ENCODE assay signal across 8 mouse cellular contexts in genomic region chr11:102438212-102439092, GRCm38 (mm10). TPM values are rescaled to one million over a fixed set of nuclear protein-coding genes. Genes with fewer than 3 reads are reported as not detected.
DNase-seq lines count a peak whose midpoint lies in the region; ATAC-seq and TF ChIP-seq lines count a peak whose summit lies in the region.

No protein-coding gene starts in this region.

- ATAC-seq in forebrain, embryonic 13.5 days: peak; percentile 30
- ATAC-seq in hematopoietic stem cell, adult 5-6 weeks (replicated peaks in 1 of 2; ENCODE audit: insufficient read depth in 1 of 2, low FRiP score in 2 of 2, low TSS enrichment in 1 of 2, low read depth in 1 of 2, poor library complexity in 2 of 2, severe bottlenecking in 2 of 2): peak; percentile 24 to 57; a peak in 2 of 4 replicates

- H3K4me3 ChIP-seq in MEL (ENCODE audit: control insufficient read depth in 1 of 2, insufficient read depth in 1 of 2, low read depth in 2 of 2, low read length in 2 of 2): no peak overlapping the region
- H3K4me3 ChIP-seq in brown adipose tissue, adult 24 weeks (ENCODE audit: insufficient read depth, low read depth, low read length): peak overlapping the region; percentile 53
- H3K4me3 ChIP-seq in forebrain, embryonic 13.5 days: peak overlapping the region; percentile 37

- H3K27me3 ChIP-seq in MEL (ENCODE audit: control insufficient read depth in 1 of 2, insufficient read depth in 2 of 2, low read length in 2 of 2): no peaks in the 10 kb centered on the region
- peaks cover 12% of the 10 kb centered on the region; the same call in 1 of the 2 replicates for H3K27me3 ChIP-seq in forebrain, embryonic 13.5 days

- DNase-seq in MEL (ENCODE audit: low read depth, low spot score) (no peak), adipocyte (ENCODE audit: low spot score) (no peak)
- peak; percentile 77 to 80 for DNase-seq in layer of hippocampus, postnatal 36 days
- peak; percentile 69 for DNase-seq in lung, postnatal 25 days (ENCODE audit: low spot score)
- DNase-seq in right cerebral cortex, postnatal 10 days (ENCODE audit: low spot score in 2 of 2): peak; percentile 91

- TF ChIP-seq POLR2A in MEL (IDR thresholded peaks at IDR 0.05; ENCODE audit: control insufficient read depth in 1 of 2, insufficient read depth in 1 of 2, low read depth in 1 of 2, low read length in 2 of 2, poor library complexity in 1 of 2): 0 out of 4 replicates have a peak, but pooled peaks of 1 of the 2 experiments have one; percentile 15

- H3K4me2 ChIP-seq in forebrain, embryonic 13.5 days: peak overlapping the region; percentile 67

- TF ChIP-seq RAD21 in MEL (IDR thresholded peaks at IDR 0.05; ENCODE audit: low read depth, low read length): no peak

- no peak overlapping the region for H3K27ac ChIP-seq in MEL (ENCODE audit: control insufficient read depth, low read depth, low read length)
- H3K27ac ChIP-seq in brown adipose tissue, adult 24 weeks (replicated peaks; ENCODE audit: low read depth, low read length): no peak overlapping the region
- peak overlapping the region; percentile 70 for H3K27ac ChIP-seq in forebrain, embryonic 13.5 days

- no peak for TF ChIP-seq EP300 in MEL (IDR thresholded peaks at IDR 0.05; ENCODE audit: low read depth in 1 of 2, low read length in 2 of 2)

- H3K4me1 ChIP-seq in MEL (ENCODE audit: control insufficient read depth in 1 of 2, insufficient read depth in 2 of 2, low read length in 2 of 2): no peaks in the 10 kb centered on the region
- H3K4me1 ChIP-seq in brown adipose tissue, adult 24 weeks (ENCODE audit: control insufficient read depth, insufficient read depth, insufficient read length, low read length): peaks cover 4% of the 10 kb centered on the region; the same call in 1 of the 2 replicates
- H3K4me1 ChIP-seq in forebrain, embryonic 13.5 days: peaks cover 40% of the 10 kb centered on the region

- H3K9ac ChIP-seq in MEL (ENCODE audit: control insufficient read depth, low read depth, low read length, poor library complexity, severe bottlenecking): no peak overlapping the region
- peak overlapping the region; percentile 68 for H3K9ac ChIP-seq in forebrain, embryonic 13.5 days

- no peaks in the 10 kb centered on the region for H3K79me2 ChIP-seq in MEL (ENCODE audit: control insufficient read depth, insufficient read depth, low read length, poor library complexity)

- H3K36me3 ChIP-seq in MEL (ENCODE audit: control insufficient read depth in 1 of 2, insufficient read depth in 2 of 2, low read length in 2 of 2): no peaks in the 10 kb centered on the region; a peak in 1 of 4 replicates
- H3K36me3 ChIP-seq in forebrain, embryonic 13.5 days (ENCODE audit: poor library complexity, severe bottlenecking): peaks cover 86% of the 10 kb centered on the region

- peak in 2 of 3 experiments; percentile 5 to 29; a peak in 2 of 6 replicates for TF ChIP-seq CTCF in MEL (IDR thresholded peaks at IDR 0.05 in 2 of 3, conservative IDR thresholded peaks at IDR 0.05 in 1 of 3; ENCODE audit: control insufficient read depth in 1 of 3, insufficient read depth in 1 of 3, low read depth in 2 of 3, low read length in 3 of 3, poor library complexity in 1 of 3, severe bottlenecking in 1 of 3)

- WGBS in forebrain, embryonic 13.5 days: 8% methylated on average over 72 of the region's 77 CpGs

- H3K9me3 ChIP-seq in MEL (replicated peaks; ENCODE audit: insufficient read depth, low read length): no peaks in the 10 kb centered on the region
- no peaks in the 10 kb centered on the region for H3K9me3 ChIP-seq in forebrain, embryonic 13.5 days (replicated peaks)

TF ChIP-seq in MEL, 35 proteins besides CTCF, POLR2A, EP300 and RAD21:
- no peak for TF ChIP-seq USF1 (IDR thresholded peaks at IDR 0.05; ENCODE audit: low read depth, low read length)
- TF ChIP-seq E2F4 (IDR thresholded peaks at IDR 0.05; ENCODE audit: borderline replicate concordance, low read depth, low read length): no peak
TF ChIP-seq in MEL: peak in this region for 0.

RNA-seq across cellular contexts. Expression of gene Grn, which starts 8.3 kb away (rescaled TPM):
- 14.5 and 14.7 TPM in 2 replicates for total RNA-seq in MEL (2012; rRNA removed)
- polyA plus RNA-seq in MEL (2012; ENCODE audit: insufficient read depth in 1 of 2, insufficient read length in 2 of 2, low read depth in 1 of 2, low replicate concordance in 2 of 2, missing spikeins in 1 of 2): 10 to 100 TPM in 1 of 2 experiments, not detected in 1; 42.1 TPM
- polyA plus RNA-seq in brown adipose tissue, adult 24 weeks (2012; ENCODE audit: insufficient read depth, insufficient read length, missing spikeins): 57.5 and 78.8 TPM in 2 replicates
- polyA plus RNA-seq in forebrain, embryonic 13.5 days (2015; fragmentation: Nextera tagmentation; extraction: Ambion mirVana): 49.5 and 53.9 TPM in 2 replicates
- total RNA-seq in hematopoietic stem cell, adult 5-6 weeks (2017): 28.1 and 35.6 TPM in 2 replicates
- 10 to 100 TPM; 60.3 to 68.3 TPM for total RNA-seq in layer of hippocampus, postnatal 36 days (2021)

RNA-seq across cellular contexts. Expression of gene Fam171a2, which starts 9.0 kb away (rescaled TPM):
- total RNA-seq in MEL (2012; rRNA removed): 1.8 and 2.0 TPM in 2 replicates
- polyA plus RNA-seq in MEL (2012; ENCODE audit: insufficient read depth in 1 of 2, insufficient read length in 2 of 2, low read depth in 1 of 2, low replicate concordance in 2 of 2, missing spikeins in 1 of 2): 1 to 10 TPM in 1 of 2 experiments, not detected in 1; 8.8 TPM
- polyA plus RNA-seq in brown adipose tissue, adult 24 weeks (2012; ENCODE audit: insufficient read depth, insufficient read length, missing spikeins): 0.63 and 1.0 TPM in 2 replicates
- 8.5 and 9.3 TPM in 2 replicates for polyA plus RNA-seq in forebrain, embryonic 13.5 days (2015; fragmentation: Nextera tagmentation; extraction: Ambion mirVana)
- total RNA-seq in hematopoietic stem cell, adult 5-6 weeks (2017): 8.1 and 13.5 TPM in 2 replicates
- total RNA-seq in layer of hippocampus, postnatal 36 days (2021): 100 to 1,000 TPM in 1 of 2 experiments, 10 to 100 TPM in 1; 97.3 to 111 TPM

RNA-seq across cellular contexts. Expression of gene Slc25a39, which starts 30.7 kb away (rescaled TPM):
- total RNA-seq in MEL (2012; rRNA removed): 174 and 183 TPM in 2 replicates
- 100 to 1,000 TPM in 1 of 2 experiments, not detected in 1; 325 TPM for polyA plus RNA-seq in MEL (2012; ENCODE audit: insufficient read depth in 1 of 2, insufficient read length in 2 of 2, low read depth in 1 of 2, low replicate concordance in 2 of 2, missing spikeins in 1 of 2)
- polyA plus RNA-seq in brown adipose tissue, adult 24 weeks (2012; ENCODE audit: insufficient read depth, insufficient read length, missing spikeins): 397 and 609 TPM in 2 replicates
- polyA plus RNA-seq in forebrain, embryonic 13.5 days (2015; fragmentation: Nextera tagmentation; extraction: Ambion mirVana): 157 and 159 TPM in 2 replicates
- 24.3 and 28.5 TPM in 2 replicates for total RNA-seq in hematopoietic stem cell, adult 5-6 weeks (2017)
- total RNA-seq in layer of hippocampus, postnatal 36 days (2021): 10 to 100 TPM; 61.9 to 64.0 TPM

RNA-seq across cellular contexts. Expression of gene Itga2b, which starts 31.5 kb away (rescaled TPM):
- 8.3 and 10.7 TPM in 2 replicates for total RNA-seq in MEL (2012; rRNA removed)
- 10 to 100 TPM in 1 of 2 experiments, not detected in 1; 55.7 TPM for polyA plus RNA-seq in MEL (2012; ENCODE audit: insufficient read depth in 1 of 2, insufficient read length in 2 of 2, low read depth in 1 of 2, low replicate concordance in 2 of 2, missing spikeins in 1 of 2)
- polyA plus RNA-seq in brown adipose tissue, adult 24 weeks (2012; ENCODE audit: insufficient read depth, insufficient read length, missing spikeins): 1.4 and 2.0 TPM in 2 replicates
- polyA plus RNA-seq in forebrain, embryonic 13.5 days (2015; fragmentation: Nextera tagmentation; extraction: Ambion mirVana): 2.9 and 3.8 TPM in 2 replicates
- total RNA-seq in hematopoietic stem cell, adult 5-6 weeks (2017): 39.8 and 44.3 TPM in 2 replicates
- 1 to 10 TPM; 1.3 to 3.8 TPM for total RNA-seq in layer of hippocampus, postnatal 36 days (2021)

RNA-seq across cellular contexts. Expression of gene Rundc3a, which starts 45.2 kb away (rescaled TPM):
- total RNA-seq in MEL (2012; rRNA removed): 0.39 and 0.42 TPM in 2 replicates
- polyA plus RNA-seq in MEL (2012; ENCODE audit: insufficient read depth in 1 of 2, insufficient read length in 2 of 2, low read depth in 1 of 2, low replicate concordance in 2 of 2, missing spikeins in 1 of 2): 1 to 10 TPM in 1 of 2 experiments, not detected in 1; 2.1 TPM
- not detected in 2 replicates for polyA plus RNA-seq in brown adipose tissue, adult 24 weeks (2012; ENCODE audit: insufficient read depth, insufficient read length, missing spikeins)
- polyA plus RNA-seq in forebrain, embryonic 13.5 days (2015; fragmentation: Nextera tagmentation; extraction: Ambion mirVana): 93.9 and 94.8 TPM in 2 replicates
- total RNA-seq in hematopoietic stem cell, adult 5-6 weeks (2017): 1.5 and 5.6 TPM in 2 replicates
- total RNA-seq in layer of hippocampus, postnatal 36 days (2021): 100 to 1,000 TPM; 455 to 507 TPM

Comparison
In these comparisons a context has a peak if more than half of its experiments do, and no peak if none do; other contexts are left out.
1. DNase-seq: peak in layer of hippocampus, postnatal 36 days (2 of 2), lung, postnatal 25 days (single experiment) and right cerebral cortex, postnatal 10 days (2 of 2); none in MEL (single experiment) and adipocyte (single experiment).
2. H3K4me3 ChIP-seq: peak in brown adipose tissue, adult 24 weeks (single experiment) and forebrain, embryonic 13.5 days (single experiment); none in MEL (0 of 2).